Mouse (Mus musculus): ENCODE measurements around the gene Aicda. TPM values are rescaled to one million over a fixed set of nuclear protein-coding genes. Genes with fewer than 3 reads are reported as not detected.
A peak's percentile ranks its signal among the peaks of the same experiment; 100 is the strongest.
"Not testable (repeated sequence)": the region's sequence is repeated elsewhere in the genome, so short reads cannot be mapped to it uniquely, and the experiment has no call there.

The Aicda gene
- polyA plus RNA-seq, 1 experiment from 2014 or later, result not detected

DNA sequence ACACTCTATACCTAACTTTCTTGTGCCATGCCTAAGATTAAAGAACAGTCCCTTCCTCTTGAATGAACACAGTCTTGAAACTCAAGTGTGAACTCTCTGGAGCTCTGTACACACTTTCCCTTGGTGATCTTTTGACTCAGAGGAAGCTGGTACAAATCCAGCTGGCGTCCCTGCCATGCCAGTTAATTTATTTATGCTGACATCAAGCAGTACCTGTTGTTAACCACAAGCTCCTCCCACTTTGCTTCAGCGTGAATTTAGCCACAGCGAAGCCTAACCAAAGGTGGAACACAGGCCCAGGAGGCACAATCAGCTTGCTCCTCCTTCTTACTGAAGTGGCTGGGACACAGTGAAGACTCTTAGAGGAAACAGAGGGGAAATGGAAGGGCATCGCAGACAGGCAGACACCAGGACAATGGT is 20.7 kb upstream of the Aicda start:
- Histone ChIP-seq H3K4me3 (replicated peaks; ENCODE audit: low read depth, low read length) (no peak overlapping the region), H3K9ac (ENCODE audit: low read depth, low read length) (0 out of 2 replicates have a peak overlapping the region, but pooled peaks have one; percentile 37), H3K27me3 (ENCODE audit: insufficient read depth, low read length) (no peaks in the 10 kb centered on the region), H3K36me3 (ENCODE audit: insufficient read depth, low read length) (no peaks in the 10 kb centered on the region), H3K4me2 (ENCODE audit: low read length) (peak overlapping the region; percentile 41), H3K27ac (no peak overlapping the region), H3K4me1 (replicated peaks; ENCODE audit: insufficient read depth, low read length) (no peaks in the 10 kb centered on the region), H3K9me3 (replicated peaks; ENCODE audit: low read length) (no peaks in the 10 kb centered on the region)
- ATAC-seq (replicated peaks; ENCODE audit: low FRiP score, low read depth) (peak; percentile 73; the same call in 1 of the 2 replicates), DNase-seq (ENCODE audit: low spot score) (peak; percentile 44)
- TF ChIP-seq CTCF (IDR thresholded peaks at IDR 0.05; ENCODE audit: low read depth), result no peak
- 11% methylated on average over 4 of the region's 4 CpGs for WGBS

DNA sequence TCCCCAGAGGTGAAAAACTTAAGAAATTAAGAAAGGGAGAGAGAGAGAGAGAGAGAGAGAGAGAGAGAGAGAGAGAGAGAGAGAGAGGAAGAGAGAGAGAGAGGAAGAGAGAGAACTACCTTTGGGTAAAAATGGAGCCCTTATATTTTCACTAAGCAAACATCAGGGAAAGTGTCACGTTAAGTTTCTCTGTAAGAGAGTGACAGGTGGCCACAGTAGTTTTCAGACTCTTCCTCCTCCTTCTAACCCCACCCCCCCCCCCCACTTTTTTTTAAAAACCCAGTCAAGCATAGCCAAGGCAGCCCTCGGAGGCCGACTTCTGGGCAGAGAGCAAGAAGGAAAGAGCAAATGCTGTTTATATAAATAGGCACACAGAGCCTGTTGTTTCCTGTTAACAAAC is 19.6 kb upstream of the Aicda start:
- Histone ChIP-seq H3K36me3 (ENCODE audit: insufficient read depth, low read length) (no peaks in the 10 kb centered on the region), H3K4me3 (replicated peaks; ENCODE audit: low read depth, low read length) (no peak overlapping the region), H3K4me1 (replicated peaks; ENCODE audit: insufficient read depth, low read length) (no peaks in the 10 kb centered on the region), H3K9me3 (replicated peaks; ENCODE audit: low read length) (no peaks in the 10 kb centered on the region), H3K27me3 (ENCODE audit: insufficient read depth, low read length) (no peaks in the 10 kb centered on the region), H3K9ac (ENCODE audit: low read depth, low read length) (no peak overlapping the region), H3K27ac (no peak overlapping the region), H3K4me2 (ENCODE audit: low read length) (no peak overlapping the region)
- WGBS, result 16% methylated on average over 3 of the region's 3 CpGs
- ATAC-seq (replicated peaks; ENCODE audit: low FRiP score, low read depth) (no peak), DNase-seq (ENCODE audit: low spot score) (no peak)
- TF ChIP-seq CTCF (IDR thresholded peaks at IDR 0.05; ENCODE audit: low read depth), result no peak

DNA sequence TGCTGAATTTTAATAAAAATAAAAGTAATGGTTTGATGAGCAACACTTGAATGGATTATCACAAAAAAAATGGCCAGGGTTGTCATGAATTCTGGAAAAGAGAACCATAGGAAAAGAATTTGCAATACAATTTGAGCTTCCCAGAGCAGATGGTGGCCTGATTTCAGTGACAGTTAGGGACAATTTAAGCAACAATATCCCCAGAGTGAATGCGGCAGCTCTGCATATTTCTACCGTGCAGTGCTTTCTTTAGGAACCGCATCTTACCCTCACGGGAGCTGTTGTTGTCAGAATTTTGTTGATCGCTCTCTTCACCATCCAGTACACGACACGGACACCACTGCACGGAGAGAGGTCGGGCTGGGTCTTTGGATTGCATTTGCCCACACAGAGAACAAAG is 14.0 kb upstream of the Aicda start:
- Histone ChIP-seq H3K4me1 (replicated peaks; ENCODE audit: insufficient read depth, low read length) (no peaks in the 10 kb centered on the region), H3K4me3 (replicated peaks; ENCODE audit: low read depth, low read length) (no peak overlapping the region), H3K9me3 (replicated peaks; ENCODE audit: low read length) (no peaks in the 10 kb centered on the region), H3K36me3 (ENCODE audit: insufficient read depth, low read length) (no peaks in the 10 kb centered on the region), H3K27me3 (ENCODE audit: insufficient read depth, low read length) (no peaks in the 10 kb centered on the region), H3K27ac (no peak overlapping the region), H3K4me2 (ENCODE audit: low read length) (no peak overlapping the region), H3K9ac (ENCODE audit: low read depth, low read length) (no peak overlapping the region)
- TF ChIP-seq CTCF (IDR thresholded peaks at IDR 0.05; ENCODE audit: low read depth), result no peak
- 87% methylated on average over 9 of the region's 9 CpGs for WGBS
- no peak for ATAC-seq (replicated peaks; ENCODE audit: low FRiP score, low read depth)
- DNase-seq (ENCODE audit: low spot score), result no peak

- 75% methylated on average over 5 of the region's 5 CpGs for WGBS
- ATAC-seq (replicated peaks; ENCODE audit: low FRiP score, low read depth), result not testable (repeated sequence)
These were observed 11.1 kb upstream of the Aicda start for GRCm38 (mm10) chr6:122542459-122542858.

DNA sequence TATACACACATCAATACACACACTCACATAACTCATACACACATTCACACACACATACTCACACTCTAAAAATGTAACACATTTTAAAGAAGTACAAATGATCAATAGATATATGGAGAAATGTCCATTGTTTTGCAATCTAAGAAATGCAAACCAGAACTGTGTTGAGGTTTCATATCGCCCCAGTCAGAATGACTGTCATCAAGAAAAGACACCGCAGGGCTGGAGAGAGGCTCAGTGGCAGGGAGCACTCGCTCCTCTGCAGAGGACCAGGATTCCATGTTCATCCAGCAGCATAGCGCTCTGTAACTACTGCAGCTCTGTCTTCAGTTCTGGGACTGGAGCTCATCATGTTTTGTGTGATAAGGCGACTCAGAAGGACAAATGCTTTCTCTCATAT is 10.0 kb upstream of the Aicda start:
- no peaks in the 10 kb centered on the region for H3K36me3 ChIP-seq (ENCODE audit: insufficient read depth, low read length)
- no peak for TF ChIP-seq CTCF (IDR thresholded peaks at IDR 0.05; ENCODE audit: low read depth)
- no peaks in the 10 kb centered on the region for H3K9me3 ChIP-seq (replicated peaks; ENCODE audit: low read length)
- no peak overlapping the region for H3K4me3 ChIP-seq (replicated peaks; ENCODE audit: low read depth, low read length)
- ATAC-seq (replicated peaks; ENCODE audit: low FRiP score, low read depth) (no peak), DNase-seq (ENCODE audit: low spot score) (no peak)
- H3K4me1 ChIP-seq (replicated peaks; ENCODE audit: insufficient read depth, low read length), result no peaks in the 10 kb centered on the region
- H3K27me3 ChIP-seq (ENCODE audit: insufficient read depth, low read length), result no peaks in the 10 kb centered on the region
- 86% methylated on average over 5 of the region's 5 CpGs for WGBS
- H3K27ac ChIP-seq, result no peak overlapping the region
- no peak overlapping the region for H3K9ac ChIP-seq (ENCODE audit: low read depth, low read length)
- no peak overlapping the region for H3K4me2 ChIP-seq (ENCODE audit: low read length)

More at GRCm38 (mm10) chr6:122542459-122542858, 11.1 kb upstream of the Aicda start:
- H3K27ac ChIP-seq; H3K9me3 ChIP-seq (replicated peaks; ENCODE audit: low read length); H3K36me3 ChIP-seq (ENCODE audit: insufficient read depth, low read length); H3K4me2 ChIP-seq (ENCODE audit: low read length); H3K4me3 ChIP-seq (replicated peaks; ENCODE audit: low read depth, low read length); H3K9ac ChIP-seq (ENCODE audit: low read depth, low read length); H3K4me1 ChIP-seq (replicated peaks; ENCODE audit: insufficient read depth, low read length); H3K27me3 ChIP-seq (ENCODE audit: insufficient read depth, low read length); DNase-seq (ENCODE audit: low spot score): not testable (repeated sequence)

GRCm38 (mm10) chr6:122544672-122545071 is 8.9 kb upstream of the Aicda start:
- no peaks in the 10 kb centered on the region for H3K27me3 ChIP-seq (ENCODE audit: insufficient read depth, low read length)
- H3K9ac ChIP-seq (ENCODE audit: low read depth, low read length), result no peak overlapping the region
- no peak overlapping the region for H3K27ac ChIP-seq
- no peaks in the 10 kb centered on the region for H3K36me3 ChIP-seq (ENCODE audit: insufficient read depth, low read length)
- H3K9me3 ChIP-seq (replicated peaks; ENCODE audit: low read length), result no peaks in the 10 kb centered on the region
- DNase-seq (ENCODE audit: low spot score), result no peak
- WGBS, result 88% methylated on average over 1 of the region's 1 CpGs
- no peaks in the 10 kb centered on the region for H3K4me1 ChIP-seq (replicated peaks; ENCODE audit: insufficient read depth, low read length)
- no peak overlapping the region for H3K4me2 ChIP-seq (ENCODE audit: low read length)
- no peak overlapping the region for H3K4me3 ChIP-seq (replicated peaks; ENCODE audit: low read depth, low read length)
- TF ChIP-seq CTCF (IDR thresholded peaks at IDR 0.05; ENCODE audit: low read depth), result no peak
- no peak for ATAC-seq (replicated peaks; ENCODE audit: low FRiP score, low read depth)

- no peak for ATAC-seq (replicated peaks; ENCODE audit: low FRiP score, low read depth)
- no peak for TF ChIP-seq CTCF (IDR thresholded peaks at IDR 0.05; ENCODE audit: low read depth)
- Histone ChIP-seq H3K9me3 (replicated peaks; ENCODE audit: low read length) (no peaks in the 10 kb centered on the region), H3K36me3 (ENCODE audit: insufficient read depth, low read length) (no peaks in the 10 kb centered on the region), H3K4me3 (replicated peaks; ENCODE audit: low read depth, low read length) (no peak overlapping the region), H3K4me2 (ENCODE audit: low read length) (no peak overlapping the region), H3K27ac (no peak overlapping the region), H3K9ac (ENCODE audit: low read depth, low read length) (no peak overlapping the region), H3K4me1 (replicated peaks; ENCODE audit: insufficient read depth, low read length) (no peaks in the 10 kb centered on the region), H3K27me3 (ENCODE audit: insufficient read depth, low read length) (no peaks in the 10 kb centered on the region)
- WGBS, result 61% methylated on average over 9 of the region's 9 CpGs
- DNase-seq (ENCODE audit: low spot score), result no peak
These were observed 8.2 kb upstream of the Aicda start for GRCm38 (mm10) chr6:122545289-122545882.
